Mouse (Mus musculus): ENCODE measurements at regions not wholly inside any gene's neighbourhood (a gene's known extent, or its start where the extent isn't known, plus 50 kb on each side); places are given as distances from the start of the nearest gene placed in this dataset.

DNA sequence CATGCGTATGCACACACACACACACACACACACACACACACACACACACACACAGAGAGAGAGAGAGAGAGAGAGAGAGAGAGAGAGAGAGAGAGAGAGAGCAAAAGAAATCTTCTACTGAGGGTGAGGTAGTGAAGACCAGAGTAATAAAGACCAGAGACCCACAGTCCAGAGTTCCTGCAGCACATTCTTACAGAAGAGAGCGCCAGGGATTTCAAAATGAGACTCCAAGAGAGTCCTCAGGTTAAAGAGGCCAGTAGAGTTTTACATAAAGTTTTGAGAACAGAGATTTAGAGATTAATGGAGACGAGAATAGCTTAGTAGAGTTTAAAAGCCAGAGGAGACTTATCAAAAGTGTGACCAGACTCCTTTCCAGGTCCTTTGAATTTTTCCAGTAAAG is 324.6 kb upstream of the Slc24a2 start:
- DNase-seq (ENCODE audit: low spot score), result no peak

Data from T-cell, adult 2 months (primary cell).